Mouse (Mus musculus) megakaryocyte progenitor cell, adult 5-6 weeks (primary cell): ENCODE data around the gene Usp24. TPM values are rescaled to one million over a fixed set of nuclear protein-coding genes. Genes with fewer than 3 reads are reported as not detected.
"Not testable (repeated sequence)": the region's sequence is repeated elsewhere in the genome, so short reads cannot be mapped to it uniquely, and the experiment has no call there.

Source experiments
- ATAC-seq: replicated peaks from 2 replicates; pipeline ENCODE4 v1.8.0; 2016; ENCODE audit warnings: mild to moderate bottlenecking, moderate TSS enrichment, inconsistent platforms; ENCODE audit not compliant: poor library complexity
- total RNA-seq, 2 experiments: library from RNA; stranded (forward) in 1 of 2; stranded (reverse) in 1 of 2; fragments of 157-497, 149-512 nt in 1 of 2; fragments of 200-1000 nt in 1 of 2; gene quantifications; 2 replicates each; pipeline versions ENCODE4 v1.2.3 to v1.2.4; 2015 to 2017

Gene Usp24
- total RNA-seq, 2 experiments from 2014 or later: 30.9 to 38.1 TPM

- ATAC-seq: 0 out of 2 replicates have a peak, but pooled peaks have one; percentile 4
Measured at GRCm38 (mm10) chr4:106317179-106318055, 1.4 kb downstream of the Usp24 start.

GRCm38 (mm10) chr4:106318208-106318607, 2.2 kb downstream of the Usp24 start:
- peak; percentile 32 for ATAC-seq

GRCm38 (mm10) chr4:106318976-106319375, 3.0 kb downstream of the Usp24 start:
- no peak for ATAC-seq

GRCm38 (mm10) chr4:106322846-106323245, 6.8 kb downstream of the Usp24 start:
- ATAC-seq: no peak

- ATAC-seq: no peak
Measured at GRCm38 (mm10) chr4:106323318-106323717, 7.3 kb downstream of the Usp24 start.

- peak; percentile 90 for ATAC-seq
Measured at GRCm38 (mm10) chr4:106327436-106327835, 11.4 kb downstream of the Usp24 start.

GRCm38 (mm10) chr4:106328704-106329103, 12.7 kb downstream of the Usp24 start:
- ATAC-seq: peak; percentile 38

- ATAC-seq: not testable (repeated sequence)
Measured at GRCm38 (mm10) chr4:106329171-106329570, 13.2 kb downstream of the Usp24 start.

- ATAC-seq: no peak
Measured at GRCm38 (mm10) chr4:106330371-106330819, 14.4 kb downstream of the Usp24 start.

GRCm38 (mm10) chr4:106333071-106333470, 17.1 kb downstream of the Usp24 start:
- no peak for ATAC-seq

GRCm38 (mm10) chr4:106333584-106333983, 17.6 kb downstream of the Usp24 start:
- 0 out of 2 replicates have a peak, but pooled peaks have one; percentile 29 for ATAC-seq

- ATAC-seq: peak; percentile 54
Measured at GRCm38 (mm10) chr4:106335858-106336257, 19.8 kb downstream of the Usp24 start.

- peak; percentile 68; the same call in 1 of the 2 replicates for ATAC-seq
Measured at GRCm38 (mm10) chr4:106347664-106348063, 31.7 kb downstream of the Usp24 start.

GRCm38 (mm10) chr4:106355025-106355424, 39.0 kb downstream of the Usp24 start:
- ATAC-seq: not testable (repeated sequence)

GRCm38 (mm10) chr4:106370013-106370412, 54.0 kb downstream of the Usp24 start:
- ATAC-seq: peak; percentile 98

- peak; percentile 97 for ATAC-seq
Measured at GRCm38 (mm10) chr4:106375857-106376256, 59.8 kb downstream of the Usp24 start.

GRCm38 (mm10) chr4:106378839-106379572, 63.0 kb downstream of the Usp24 start:
- ATAC-seq: no peak

GRCm38 (mm10) chr4:106381131-106381530, 65.1 kb downstream of the Usp24 start:
- ATAC-seq: no peak

GRCm38 (mm10) chr4:106389908-106390307, 73.9 kb downstream of the Usp24 start:
- no peak for ATAC-seq

GRCm38 (mm10) chr4:106409621-106410020, 93.6 kb downstream of the Usp24 start:
- ATAC-seq: no peak

GRCm38 (mm10) chr4:106419256-106419655, 103.2 kb downstream of the Usp24 start:
- no peak for ATAC-seq

- ATAC-seq: no peak
Measured at GRCm38 (mm10) chr4:106419791-106420190, 103.8 kb downstream of the Usp24 start.
